Mouse (Mus musculus): ENCODE results near the gene Dnajc13. TPM values are rescaled to one million over a fixed set of nuclear protein-coding genes. Genes with fewer than 3 reads are reported as not detected.

The Dnajc13 gene
- polyA plus RNA-seq, 1 experiment from 2014 or later, result 23.1 TPM

DNA sequence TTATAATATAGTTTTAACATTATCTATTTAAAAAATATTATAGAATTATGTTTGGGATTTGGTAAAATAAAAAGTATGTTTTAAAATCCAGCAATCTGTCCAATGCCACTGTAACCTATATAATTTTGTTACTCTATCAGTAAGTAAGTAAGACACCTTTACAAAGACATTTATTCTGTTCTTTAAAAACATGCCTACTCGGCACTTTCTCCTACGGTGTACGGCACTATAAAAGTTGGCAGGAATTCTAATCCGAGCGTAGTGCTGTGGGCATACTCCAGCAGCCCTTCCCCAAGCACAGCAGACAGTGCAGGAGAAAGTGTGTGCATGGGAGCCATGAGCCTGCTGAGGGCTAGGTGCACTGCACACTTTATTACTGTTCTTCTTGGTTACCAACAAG is 75.7 kb downstream of the Dnajc13 start:
- 94% methylated on average over 5 of the region's 5 CpGs for WGBS
- peaks cover 60% of the 10 kb centered on the region for H3K36me3 ChIP-seq
- no peak for ATAC-seq (ENCODE audit: insufficient number of reproducible peaks, low FRiP score)

DNA sequence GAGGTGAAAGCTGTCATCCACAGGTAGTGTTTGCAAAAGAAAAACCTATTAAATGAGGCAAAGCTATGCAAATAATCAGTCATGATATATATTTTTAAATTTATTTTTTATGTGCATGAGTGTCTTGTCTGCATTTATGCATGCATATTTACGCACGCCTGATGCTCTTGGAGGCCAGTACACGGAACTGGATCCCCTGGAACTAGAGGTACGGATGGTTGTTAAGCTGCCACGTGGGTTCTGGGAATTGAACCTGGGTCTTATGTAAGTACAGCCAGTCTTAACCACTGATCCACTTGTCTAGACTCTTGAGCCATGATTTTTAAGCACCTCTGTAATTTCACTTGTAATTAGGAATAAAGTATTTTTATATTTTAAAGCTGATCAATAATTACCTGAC is 79.5 kb downstream of the Dnajc13 start:
- no peak for ATAC-seq (ENCODE audit: insufficient number of reproducible peaks, low FRiP score)
- Histone ChIP-seq H3K27me3 (replicated peaks) (no peaks in the 10 kb centered on the region), H3K9ac (no peak overlapping the region), H3K27ac (ENCODE audit: poor library complexity, severe bottlenecking) (no peak overlapping the region), H3K4me2 (no peak overlapping the region), H3K36me3 (peaks cover 67% of the 10 kb centered on the region), H3K4me3 (no peak overlapping the region), H3K9me3 (replicated peaks) (no peaks in the 10 kb centered on the region), H3K4me1 (replicated peaks) (peaks cover under 1% of the 10 kb centered on the region; the same call in 1 of the 2 replicates)
- 94% methylated on average over 5 of the region's 5 CpGs for WGBS

More for the DNA sequence above, 75.7 kb downstream of the Dnajc13 start:
- no peak overlapping the region for H3K27ac ChIP-seq (ENCODE audit: poor library complexity, severe bottlenecking)
- no peaks in the 10 kb centered on the region for H3K9me3 ChIP-seq (replicated peaks)
- H3K4me3 ChIP-seq, result no peak overlapping the region
- H3K4me1 ChIP-seq (replicated peaks), result peaks cover 10% of the 10 kb centered on the region; the same call in 1 of the 2 replicates
- H3K9ac ChIP-seq, result no peak overlapping the region
- no peaks in the 10 kb centered on the region for H3K27me3 ChIP-seq (replicated peaks)
- H3K4me2 ChIP-seq, result no peak overlapping the region

DNA sequence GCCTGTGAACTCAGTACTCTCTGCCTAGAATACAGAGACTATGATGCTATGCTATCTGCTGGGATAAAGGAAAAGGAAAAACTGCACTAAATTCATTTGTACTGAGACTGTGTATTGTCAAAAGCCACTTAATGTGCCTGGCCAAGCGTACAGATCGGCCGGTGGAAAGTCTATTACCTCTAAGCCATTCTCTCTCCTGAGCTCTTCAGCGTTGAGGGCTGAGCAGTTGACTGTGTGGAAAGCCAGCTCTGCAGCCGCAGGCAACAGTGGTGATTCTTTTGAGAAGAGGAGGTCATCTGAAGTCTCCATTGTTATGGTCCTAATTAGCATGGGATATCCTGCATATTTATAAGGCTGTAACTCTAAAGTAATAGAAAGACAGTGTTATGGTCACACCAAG is 80.4 kb downstream of the Dnajc13 start:
- Histone ChIP-seq H3K9ac (no peak overlapping the region), H3K4me1 (replicated peaks) (no peaks in the 10 kb centered on the region), H3K4me2 (no peak overlapping the region), H3K27me3 (replicated peaks) (no peaks in the 10 kb centered on the region), H3K9me3 (replicated peaks) (no peaks in the 10 kb centered on the region), H3K27ac (ENCODE audit: poor library complexity, severe bottlenecking) (no peak overlapping the region), H3K36me3 (peaks cover 67% of the 10 kb centered on the region), H3K4me3 (no peak overlapping the region)
- WGBS, result 95% methylated on average over 5 of the region's 5 CpGs
- no peak for ATAC-seq (ENCODE audit: insufficient number of reproducible peaks, low FRiP score)

DNA sequence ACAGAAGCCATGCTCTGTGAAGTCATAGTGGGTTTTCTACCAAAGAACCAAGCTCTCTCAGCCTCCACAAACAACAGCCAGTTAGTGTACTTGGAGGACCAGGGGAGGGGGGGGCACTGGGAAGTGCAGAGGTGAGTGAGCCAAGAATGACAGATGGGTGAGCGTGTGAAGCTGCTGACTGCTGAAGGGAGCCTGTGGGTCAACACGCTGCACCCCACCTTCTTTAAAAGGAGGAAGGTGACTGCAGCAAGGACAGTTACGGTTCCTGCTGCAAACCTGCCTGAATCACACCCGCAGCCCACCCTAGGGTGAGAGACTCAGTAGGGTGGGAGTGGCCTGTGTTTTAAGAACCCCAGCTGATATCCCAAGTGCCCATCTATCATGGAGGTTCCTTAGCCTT is 81.1 kb downstream of the Dnajc13 start:
- Histone ChIP-seq H3K9me3 (replicated peaks) (no peaks in the 10 kb centered on the region), H3K9ac (no peak overlapping the region), H3K36me3 (peaks cover 70% of the 10 kb centered on the region), H3K27ac (ENCODE audit: poor library complexity, severe bottlenecking) (no peak overlapping the region), H3K4me3 (no peak overlapping the region), H3K4me2 (no peak overlapping the region), H3K4me1 (replicated peaks) (no peaks in the 10 kb centered on the region), H3K27me3 (replicated peaks) (no peaks in the 10 kb centered on the region)
- no peak for ATAC-seq (ENCODE audit: insufficient number of reproducible peaks, low FRiP score)
- WGBS, result 97% methylated on average over 4 of the region's 4 CpGs

DNA sequence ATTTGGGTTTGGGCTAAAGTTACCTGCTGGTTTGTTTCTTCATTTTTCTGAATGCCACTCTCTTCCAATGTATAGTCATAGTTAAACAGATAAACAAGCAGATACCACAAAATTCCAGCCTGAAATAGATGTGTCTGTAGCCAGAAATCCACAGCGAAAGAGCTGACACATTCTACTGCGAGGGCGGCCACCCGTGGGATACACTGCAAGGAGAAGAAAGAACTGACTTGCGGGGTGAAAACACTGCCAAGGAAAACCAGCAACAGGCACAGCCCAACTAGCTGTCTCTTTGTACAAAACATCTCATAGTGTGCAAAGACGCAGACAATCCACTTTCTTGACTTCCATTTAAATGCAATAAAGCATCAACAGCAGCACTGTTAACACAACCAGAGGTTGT is 82.7 kb downstream of the Dnajc13 start:
- peaks cover 76% of the 10 kb centered on the region for H3K36me3 ChIP-seq
- 94% methylated on average over 6 of the region's 6 CpGs for WGBS
- H3K4me1 ChIP-seq (replicated peaks), result no peaks in the 10 kb centered on the region
- H3K4me3 ChIP-seq, result no peak overlapping the region
- no peak overlapping the region for H3K9ac ChIP-seq
- no peak for ATAC-seq (ENCODE audit: insufficient number of reproducible peaks, low FRiP score)
- no peaks in the 10 kb centered on the region for H3K9me3 ChIP-seq (replicated peaks)
- no peaks in the 10 kb centered on the region for H3K27me3 ChIP-seq (replicated peaks)
- no peak overlapping the region for H3K4me2 ChIP-seq
- H3K27ac ChIP-seq (ENCODE audit: poor library complexity, severe bottlenecking), result no peak overlapping the region

DNA sequence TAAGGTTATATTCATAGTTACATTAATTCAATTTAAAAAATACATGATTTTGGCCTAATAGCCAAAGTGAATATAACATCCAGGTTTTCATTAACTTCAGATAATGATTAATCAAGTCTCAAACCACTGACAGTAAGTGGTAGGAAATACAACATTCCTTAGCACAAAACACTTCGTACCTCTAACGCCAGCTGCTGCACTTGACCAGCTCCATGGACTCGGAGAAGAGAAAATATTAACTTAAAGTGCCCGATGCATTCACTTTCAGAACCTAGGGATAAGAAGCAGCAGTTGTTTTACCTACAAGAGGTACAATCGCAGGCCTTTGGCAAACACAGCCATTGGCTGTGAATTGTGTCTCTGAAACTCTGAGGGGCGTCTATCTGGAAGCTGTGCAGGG is 90.4 kb downstream of the Dnajc13 start:
- 88% methylated on average over 6 of the region's 6 CpGs for WGBS

DNA sequence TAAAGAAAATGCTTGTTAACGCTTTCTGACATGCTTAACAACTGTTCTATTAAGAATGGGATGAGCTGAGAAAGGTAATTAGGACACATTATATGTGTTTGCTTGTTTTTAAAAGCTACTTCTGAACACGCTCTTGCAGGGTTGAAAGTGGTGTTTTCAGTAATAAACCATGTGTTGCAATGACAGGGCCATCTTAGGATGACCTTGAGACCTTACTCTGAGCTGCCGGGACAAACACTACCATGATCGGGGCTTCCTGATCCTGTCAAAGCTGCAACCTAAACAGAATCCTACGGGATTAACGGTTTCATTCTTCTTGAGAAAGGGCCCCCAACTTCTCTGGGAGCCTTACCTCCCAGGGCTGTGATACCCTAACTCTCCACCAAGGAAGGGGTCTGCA is 91.1 kb downstream of the Dnajc13 start:
- Histone ChIP-seq H3K27ac (ENCODE audit: poor library complexity, severe bottlenecking) (no peak overlapping the region), H3K4me3 (no peak overlapping the region), H3K4me2 (no peak overlapping the region), H3K9ac (no peak overlapping the region), H3K36me3 (peaks cover 79% of the 10 kb centered on the region), H3K27me3 (replicated peaks) (no peaks in the 10 kb centered on the region), H3K9me3 (replicated peaks) (no peaks in the 10 kb centered on the region), H3K4me1 (replicated peaks) (no peaks in the 10 kb centered on the region)
- ATAC-seq (ENCODE audit: insufficient number of reproducible peaks, low FRiP score), result no peak
- 92% methylated on average over 6 of the region's 6 CpGs for WGBS

More for the DNA sequence above, 90.4 kb downstream of the Dnajc13 start:
- H3K4me2 ChIP-seq, result no peak overlapping the region
- peaks cover 78% of the 10 kb centered on the region for H3K36me3 ChIP-seq
- no peak overlapping the region for H3K27ac ChIP-seq (ENCODE audit: poor library complexity, severe bottlenecking)
- H3K9me3 ChIP-seq (replicated peaks), result no peaks in the 10 kb centered on the region
- no peaks in the 10 kb centered on the region for H3K27me3 ChIP-seq (replicated peaks)
- no peak for ATAC-seq (ENCODE audit: insufficient number of reproducible peaks, low FRiP score)
- H3K9ac ChIP-seq, result no peak overlapping the region
- no peak overlapping the region for H3K4me3 ChIP-seq
- H3K4me1 ChIP-seq (replicated peaks), result no peaks in the 10 kb centered on the region

DNA sequence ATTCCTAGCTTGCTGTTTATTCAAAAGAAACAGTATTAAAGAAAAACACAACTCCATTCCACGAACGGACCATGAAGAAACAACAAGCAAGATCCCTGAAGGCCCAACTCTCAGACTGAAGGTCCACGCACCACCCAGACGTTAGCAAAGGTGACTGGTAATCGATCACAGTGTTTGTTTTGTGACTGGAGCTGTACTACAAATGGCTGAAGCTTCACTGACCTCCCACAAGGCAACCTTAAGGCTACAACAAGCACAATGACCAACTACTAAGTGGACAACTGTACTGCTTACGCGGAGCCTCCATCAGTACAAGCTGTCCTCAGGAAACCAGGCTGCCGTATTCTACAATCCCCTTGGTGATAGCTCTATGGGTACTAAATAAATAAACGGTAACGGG is 92.7 kb downstream of the Dnajc13 start:
- ATAC-seq (ENCODE audit: insufficient number of reproducible peaks, low FRiP score), result no peak
- Histone ChIP-seq H3K4me1 (replicated peaks) (no peaks in the 10 kb centered on the region), H3K4me3 (no peak overlapping the region), H3K9ac (no peak overlapping the region), H3K4me2 (no peak overlapping the region), H3K36me3 (peaks cover 77% of the 10 kb centered on the region), H3K9me3 (replicated peaks) (no peaks in the 10 kb centered on the region), H3K27me3 (replicated peaks) (no peaks in the 10 kb centered on the region), H3K27ac (ENCODE audit: poor library complexity, severe bottlenecking) (no peak overlapping the region)
- 89% methylated on average over 10 of the region's 10 CpGs for WGBS

DNA sequence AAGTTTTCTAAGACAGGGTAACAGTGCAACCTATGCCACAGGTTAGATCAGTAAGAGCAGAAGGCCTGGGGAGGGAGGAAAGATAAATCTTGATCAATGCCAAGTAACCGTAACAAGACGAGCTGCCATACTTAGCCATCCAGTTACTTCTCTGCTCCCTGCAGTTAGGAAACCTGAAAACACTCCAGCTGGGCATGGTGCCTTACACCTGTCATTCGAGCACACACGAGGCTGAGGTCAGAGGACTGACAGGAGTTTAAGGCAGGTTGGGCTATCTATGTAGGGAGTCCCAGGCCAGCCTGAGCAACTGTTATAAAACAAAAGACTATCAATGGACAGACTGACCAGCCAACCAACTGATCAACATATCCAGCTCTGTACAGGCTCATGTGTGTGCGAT is 96.8 kb downstream of the Dnajc13 start:
- no peak for ATAC-seq (ENCODE audit: insufficient number of reproducible peaks, low FRiP score)
- 88% methylated on average over 5 of the region's 5 CpGs for WGBS
- Histone ChIP-seq H3K4me2 (no peak overlapping the region), H3K27me3 (replicated peaks) (no peaks in the 10 kb centered on the region), H3K36me3 (peaks cover 86% of the 10 kb centered on the region), H3K4me1 (replicated peaks) (no peaks in the 10 kb centered on the region), H3K9me3 (replicated peaks) (no peaks in the 10 kb centered on the region), H3K27ac (ENCODE audit: poor library complexity, severe bottlenecking) (no peak overlapping the region), H3K4me3 (no peak overlapping the region), H3K9ac (no peak overlapping the region)

DNA sequence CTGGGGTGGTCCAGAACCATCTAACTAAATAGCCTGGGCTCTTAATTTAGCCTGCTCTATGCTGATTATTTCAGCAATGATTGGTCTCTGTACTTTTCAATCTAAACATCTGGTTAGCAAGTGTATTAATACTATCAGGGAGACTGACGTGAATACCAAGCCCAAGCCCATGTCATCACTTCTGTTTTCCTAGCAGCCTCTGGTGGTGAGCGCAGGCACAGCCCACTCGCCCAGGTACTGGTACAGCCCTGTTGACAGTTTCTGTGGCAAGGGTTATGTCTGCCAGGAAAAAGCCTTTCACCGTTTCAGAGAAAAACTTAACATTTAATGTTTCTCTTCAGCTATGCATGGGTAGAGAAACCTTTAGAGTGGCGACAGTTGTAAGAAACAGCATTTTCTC is 98.5 kb downstream of the Dnajc13 start:
- Histone ChIP-seq H3K9me3 (replicated peaks) (no peaks in the 10 kb centered on the region), H3K4me1 (replicated peaks) (no peaks in the 10 kb centered on the region), H3K4me2 (no peak overlapping the region), H3K9ac (no peak overlapping the region), H3K27ac (ENCODE audit: poor library complexity, severe bottlenecking) (no peak overlapping the region), H3K27me3 (replicated peaks) (no peaks in the 10 kb centered on the region), H3K4me3 (no peak overlapping the region), H3K36me3 (peaks cover 88% of the 10 kb centered on the region)
- 72% methylated on average over 5 of the region's 5 CpGs for WGBS
- no peak for ATAC-seq (ENCODE audit: insufficient number of reproducible peaks, low FRiP score)

DNA sequence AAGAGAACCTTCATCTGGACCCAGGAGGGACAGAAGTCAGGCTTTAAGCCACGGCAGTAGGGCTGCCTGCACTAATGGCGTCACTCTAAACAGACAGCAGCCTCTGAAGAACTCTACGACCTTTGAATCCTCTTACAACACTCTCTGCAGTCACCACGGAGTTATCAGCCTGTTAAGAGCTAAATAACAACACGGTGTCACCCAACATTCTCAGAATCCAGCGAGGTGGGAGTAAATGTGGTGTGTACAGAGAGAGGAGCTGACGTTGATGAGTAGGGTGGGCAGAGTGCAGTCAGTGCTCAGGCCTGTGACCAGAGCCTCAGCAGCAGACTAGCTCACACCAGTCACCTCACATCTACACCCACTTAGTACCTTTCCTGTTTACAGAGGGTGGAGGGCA is 101.6 kb downstream of the Dnajc13 start:
- no peaks in the 10 kb centered on the region for H3K4me1 ChIP-seq (replicated peaks)
- ATAC-seq (ENCODE audit: insufficient number of reproducible peaks, low FRiP score), result no peak
- WGBS, result 54% methylated on average over 7 of the region's 7 CpGs

DNA sequence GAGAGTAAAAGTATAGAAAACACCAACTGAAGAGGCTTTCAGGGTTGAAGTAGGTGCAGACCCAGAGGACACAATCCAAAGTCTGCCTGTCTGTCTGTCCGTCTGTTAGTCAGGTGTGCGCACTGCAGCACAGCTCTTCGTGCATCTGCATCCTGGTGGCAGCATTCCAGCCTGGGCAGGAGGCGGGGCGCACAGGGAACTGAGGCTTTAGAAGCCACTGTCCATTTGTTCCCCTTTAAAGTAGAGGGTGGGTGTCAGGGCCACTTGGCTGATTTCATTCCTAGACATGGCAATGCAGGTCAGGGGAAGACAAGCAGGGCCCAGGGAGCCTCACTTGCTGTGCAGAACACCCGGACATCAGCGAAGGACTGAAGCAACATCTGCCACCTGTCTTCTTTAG is 105.4 kb downstream of the Dnajc13 start:
- Histone ChIP-seq H3K4me3 (no peak overlapping the region), H3K9me3 (replicated peaks) (no peaks in the 10 kb centered on the region), H3K9ac (no peak overlapping the region), H3K27ac (ENCODE audit: poor library complexity, severe bottlenecking) (no peak overlapping the region), H3K4me2 (no peak overlapping the region), H3K27me3 (replicated peaks) (no peaks in the 10 kb centered on the region), H3K36me3 (peaks cover 96% of the 10 kb centered on the region), H3K4me1 (replicated peaks) (no peaks in the 10 kb centered on the region)
- ATAC-seq (ENCODE audit: insufficient number of reproducible peaks, low FRiP score), result no peak
- 93% methylated on average over 7 of the region's 7 CpGs for WGBS

More for the DNA sequence above, 101.6 kb downstream of the Dnajc13 start:
- Histone ChIP-seq H3K27ac (ENCODE audit: poor library complexity, severe bottlenecking) (no peak overlapping the region), H3K9me3 (replicated peaks) (no peaks in the 10 kb centered on the region), H3K4me2 (no peak overlapping the region), H3K36me3 (peaks cover 93% of the 10 kb centered on the region), H3K27me3 (replicated peaks) (no peaks in the 10 kb centered on the region), H3K9ac (no peak overlapping the region), H3K4me3 (no peak overlapping the region)
